Mouse (Mus musculus): Measurements from ENCODE around the gene Tmem160. TPM values are rescaled to one million over a fixed set of nuclear protein-coding genes. Genes with fewer than 3 reads are reported as not detected.

The Tmem160 gene
- 18.1 and 20.4 TPM in 2 replicates for polyA plus RNA-seq (2012; rRNA removed)

DNA sequence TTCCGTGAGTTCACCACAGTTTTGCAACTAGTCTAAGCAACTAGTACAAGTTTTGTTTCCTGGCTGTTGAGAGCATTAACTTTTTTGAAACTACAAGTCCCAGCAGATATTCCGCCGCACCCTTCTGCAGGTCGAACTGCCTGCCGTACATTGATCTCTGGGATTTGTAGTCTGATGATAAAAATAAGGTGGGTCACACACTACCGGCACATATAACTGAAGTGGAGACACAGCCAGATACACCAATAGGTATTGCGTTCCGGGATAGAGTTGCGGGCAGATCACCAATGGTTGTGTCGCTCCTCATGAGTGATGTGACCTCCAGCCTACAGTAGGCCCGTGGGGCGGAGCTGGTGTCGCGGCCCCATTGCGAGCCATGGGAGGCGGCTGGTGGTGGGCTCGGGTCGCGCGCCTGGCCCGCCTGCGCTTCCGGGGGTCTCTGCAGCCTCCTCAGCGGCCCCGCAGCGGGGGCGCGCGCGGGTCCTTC is at the start of gene Tmem160:
Tmem160 (plus strand) TSS at position 193 of the 487 bp plus-strand sequence.

DNA sequence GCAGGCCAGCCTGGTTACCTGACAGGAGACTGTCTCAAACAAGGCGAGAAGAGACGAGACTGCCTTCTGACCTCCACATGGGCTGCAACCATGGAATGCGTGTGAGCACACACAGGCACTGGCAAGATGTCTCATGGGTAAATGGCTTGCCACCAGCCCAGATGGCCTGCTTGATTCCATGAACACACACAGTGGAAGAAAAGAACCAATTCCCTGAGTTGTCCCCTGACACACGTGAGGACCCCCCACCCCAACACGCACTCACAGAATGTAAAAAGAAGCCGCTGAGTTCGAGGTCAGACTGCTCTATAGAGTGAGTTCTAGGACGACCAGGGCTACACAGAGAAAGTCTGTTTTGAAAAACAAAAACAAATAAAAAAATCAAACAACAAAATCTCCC is 25.0 kb downstream of the Tmem160 start, which contains the start of gene Npas1:
Npas1 (minus strand) TSS at position 101 of the 400 bp plus-strand sequence.

Other genes with a start within 250 kb of the Tmem160 start
- 3.6 and 4.0 TPM in 2 replicates for gene Dhx34, start 230.7 kb upstream of the Tmem160 start, polyA plus RNA-seq (2012; rRNA removed)
- 0.48 and 0.58 TPM in 2 replicates for gene C5ar2, start 208.6 kb upstream of the Tmem160 start, polyA plus RNA-seq (2012; rRNA removed)
- gene C5ar1, start 193.2 kb upstream of the Tmem160 start, polyA plus RNA-seq (2012; rRNA removed): 1.0 and 1.2 TPM in 2 replicates
- gene Inafm1, start 179.2 kb upstream of the Tmem160 start, polyA plus RNA-seq (2012; rRNA removed): 7.1 and 7.5 TPM in 2 replicates
- 30.7 and 30.8 TPM in 2 replicates for gene Ccdc9, start 166.0 kb upstream of the Tmem160 start, polyA plus RNA-seq (2012; rRNA removed)
- gene Bbc3, start 144.4 kb upstream of the Tmem160 start, polyA plus RNA-seq (2012; rRNA removed): 2.8 and 3.9 TPM in 2 replicates
- 55.8 and 65.0 TPM in 2 replicates for gene Sae1, start 65.0 kb upstream of the Tmem160 start, polyA plus RNA-seq (2012; rRNA removed)
- gene Zc3h4, start 51.9 kb upstream of the Tmem160 start, polyA plus RNA-seq (2012; rRNA removed): 14.1 and 15.2 TPM in 2 replicates
- gene Npas1, start 24.9 kb downstream of the Tmem160 start, polyA plus RNA-seq (2012; rRNA removed): not detected in 2 replicates
- 2.1 and 2.3 TPM in 2 replicates for gene Arhgap35, start 162.2 kb downstream of the Tmem160 start, polyA plus RNA-seq (2012; rRNA removed)
- gene Ceacam15, start 222.9 kb downstream of the Tmem160 start, polyA plus RNA-seq (2012; rRNA removed): not detected in 2 replicates

Data from liver, embryonic 14 days (tissue).